10 mouse cellular contexts compared by ENCODE assay signal in genomic region chr4:45253839-45254601, GRCm38 (mm10). TPM values are rescaled to one million over a fixed set of nuclear protein-coding genes. Genes with fewer than 3 reads are reported as not detected.
A peak's percentile ranks its signal among the peaks of the same experiment; 100 is the strongest.
DNase-seq lines count a peak whose midpoint lies in the region; ATAC-seq and TF ChIP-seq lines count a peak whose summit lies in the region.
"Had no signal": no experiment of that assay in that cellular context is flagged by ENCODE, and none has a peak within 500 bp of the region (broad histone marks: within the 10 kb centered on the region; RNA-seq: fewer than 3 reads in every experiment).

No protein-coding gene starts in this region.

- no peak for TF ChIP-seq CTCF in thymus, adult 2 months (IDR thresholded peaks at IDR 0.05; ENCODE audit: borderline replicate concordance, control insufficient read depth, extremely low read depth, insufficient read depth, low read length, poor library complexity)

- peak overlapping the region; percentile 48; the same call in 1 of the 2 replicates for H3K27ac ChIP-seq in heart, embryonic 15.5 days
- no peak overlapping the region for H3K27ac ChIP-seq in forebrain, embryonic 12.5 days
- H3K27ac ChIP-seq in midbrain, embryonic 13.5 days, result peak overlapping the region; percentile 5; the same call in 1 of the 2 replicates
- no peak overlapping the region for H3K27ac ChIP-seq in thymus, adult 2 months (ENCODE audit: control insufficient read depth, insufficient read depth, low read length)
- H3K27ac ChIP-seq: embryonic facial prominence, embryonic 15.5 days; macrophage had no signal

- no peak overlapping the region for H3K4me2 ChIP-seq in heart, embryonic 15.5 days
- H3K4me2 ChIP-seq in forebrain, embryonic 12.5 days, result 0 out of 2 replicates have a peak overlapping the region, but pooled peaks have one; percentile 19
- H3K4me2 ChIP-seq in midbrain, embryonic 13.5 days (replicated peaks), result 0 out of 2 replicates have a peak overlapping the region, but pooled peaks have one; percentile 14
- H3K4me2 ChIP-seq: embryonic facial prominence, embryonic 15.5 days had no signal

- H3K36me3 ChIP-seq in heart, embryonic 15.5 days, result no peaks in the 10 kb centered on the region
- no peaks in the 10 kb centered on the region for H3K36me3 ChIP-seq in forebrain, embryonic 12.5 days (replicated peaks)
- no peaks in the 10 kb centered on the region for H3K36me3 ChIP-seq in midbrain, embryonic 13.5 days
- H3K36me3 ChIP-seq in thymus, adult 2 months (ENCODE audit: control insufficient read depth, insufficient read depth, low read length), result no peaks in the 10 kb centered on the region
- H3K36me3 ChIP-seq: embryonic facial prominence, embryonic 15.5 days had no signal

- WGBS in heart, embryonic 15.5 days, result 41% methylated on average over 11 of the region's 11 CpGs
- 28% methylated on average over 11 of the region's 11 CpGs for WGBS in forebrain, embryonic 12.5 days
- 30% methylated on average over 11 of the region's 11 CpGs for WGBS in midbrain, embryonic 13.5 days
- WGBS in thymus, adult 2 months, result 69% methylated on average over 11 of the region's 11 CpGs

- no peak overlapping the region for H3K4me3 ChIP-seq in heart, embryonic 15.5 days
- H3K4me3 ChIP-seq in forebrain, embryonic 12.5 days (replicated peaks), result no peak overlapping the region
- H3K4me3 ChIP-seq in midbrain, embryonic 13.5 days (replicated peaks), result no peak overlapping the region
- H3K4me3 ChIP-seq in thymus, adult 2 months (ENCODE audit: control insufficient read depth, insufficient read depth, low read length), result no peak overlapping the region
- H3K4me3 ChIP-seq: embryonic facial prominence, embryonic 15.5 days had no signal

- H3K27me3 ChIP-seq in heart, embryonic 15.5 days, result no peaks in the 10 kb centered on the region
- peaks cover 11% of the 10 kb centered on the region for H3K27me3 ChIP-seq in forebrain, embryonic 12.5 days
- H3K27me3 ChIP-seq in midbrain, embryonic 13.5 days, result no peaks in the 10 kb centered on the region
- no peaks in the 10 kb centered on the region for H3K27me3 ChIP-seq in thymus, adult 2 months (ENCODE audit: control insufficient read depth, insufficient read depth, low read length)
- H3K27me3 ChIP-seq: embryonic facial prominence, embryonic 15.5 days had no signal

- TF ChIP-seq POLR2A in thymus, adult 2 months (IDR thresholded peaks at IDR 0.05; ENCODE audit: control insufficient read depth, extremely low read depth, insufficient read depth, low read length, poor library complexity), result no peak

- no peak for DNase-seq in heart, adult 18-20 months
- DNase-seq in adrenal gland, postnatal 10 days, result peak; percentile 51
- DNase-seq in thymus, adult 2 months, result no peak
- DNase-seq in kidney, adult 18-20 months, result no peak

- no peaks in the 10 kb centered on the region for H3K9me3 ChIP-seq in heart, embryonic 15.5 days (replicated peaks)
- H3K9me3 ChIP-seq in forebrain, embryonic 12.5 days, result no peaks in the 10 kb centered on the region
- no peaks in the 10 kb centered on the region for H3K9me3 ChIP-seq in midbrain, embryonic 13.5 days
- H3K9me3 ChIP-seq: embryonic facial prominence, embryonic 15.5 days had no signal

- H3K4me1 ChIP-seq in heart, embryonic 15.5 days (replicated peaks), result peaks cover 26% of the 10 kb centered on the region
- H3K4me1 ChIP-seq in forebrain, embryonic 12.5 days, result peaks cover 39% of the 10 kb centered on the region
- H3K4me1 ChIP-seq in midbrain, embryonic 13.5 days (replicated peaks), result peaks cover 28% of the 10 kb centered on the region
- no peaks in the 10 kb centered on the region for H3K4me1 ChIP-seq in thymus, adult 2 months (replicated peaks; ENCODE audit: control insufficient read depth, insufficient read depth, low read length)

- peak; percentile 84 for ATAC-seq in heart, embryonic 15.5 days (replicated peaks; ENCODE audit: insufficient number of reproducible peaks, insufficient read depth, low FRiP score, low read depth)
- ATAC-seq in forebrain, embryonic 12.5 days (ENCODE audit: low FRiP score), result peak; percentile 71; the same call in 1 of the 2 replicates
- peak; percentile 79 for ATAC-seq in midbrain, embryonic 13.5 days
- ATAC-seq in megakaryocyte progenitor cell, adult 5-6 weeks (replicated peaks; ENCODE audit: poor library complexity), result no peak

- H3K9ac ChIP-seq in heart, embryonic 15.5 days, result no peak overlapping the region
- no peak overlapping the region for H3K9ac ChIP-seq in forebrain, embryonic 12.5 days
- no peak overlapping the region for H3K9ac ChIP-seq in midbrain, embryonic 13.5 days (replicated peaks)
- H3K9ac ChIP-seq: embryonic facial prominence, embryonic 15.5 days had no signal

RNA-seq across cellular contexts. Expression of gene Trmt10b, which starts 42.9 kb away (rescaled TPM):
- polyA plus RNA-seq in heart, embryonic 15.5 days (2015; fragmentation: Nextera tagmentation; extraction: Ambion mirVana), result 9.6 and 10.1 TPM in 2 replicates
- 1 to 10 TPM; 5.2 to 6.0 TPM for total RNA-seq in heart, adult 18-20 months (2021)
- total RNA-seq in adrenal gland, postnatal 10 days (2021), result 10 to 100 TPM in 1 of 2 experiments, 1 to 10 TPM in 1; 8.4 to 12.0 TPM
- 16.2 TPM in 2 replicates for polyA plus RNA-seq in forebrain, embryonic 12.5 days (2016; fragmentation: Nextera tagmentation; extraction: Ambion mirVana)
- polyA plus RNA-seq in midbrain, embryonic 13.5 days (2015; fragmentation: Nextera tagmentation; extraction: Ambion mirVana), result 21.9 and 23.1 TPM in 2 replicates
- 3.0 and 3.8 TPM in 2 replicates for polyA plus RNA-seq in thymus, adult 2 months (2012; rRNA removed)
- total RNA-seq in megakaryocyte progenitor cell, adult 5-6 weeks (2015), result 17.3 TPM in 2 replicates
- total RNA-seq in megakaryocyte progenitor cell, adult 5-6 weeks (2017), result 21.9 and 25.7 TPM in 2 replicates

Comparison
In these comparisons a context has a peak if more than half of its experiments do, and no peak if none do; other contexts are left out.
1. H3K27ac ChIP-seq: peak in heart, embryonic 15.5 days (single experiment) and midbrain, embryonic 13.5 days (single experiment); none in forebrain, embryonic 12.5 days (single experiment) and thymus, adult 2 months (single experiment).